Mouse (Mus musculus) heart, postnatal 0 days (tissue): Measurements from ENCODE around the gene Maob.

ENCODE experiments used
- CTCF ChIP-seq: IDR thresholded peaks from 2 replicates; pipeline ENCODE4 v1.5.1; 2016; ENCODE audit warnings: antibody characterized with exemption, control low read depth, low read depth
- EP300 ChIP-seq: IDR thresholded peaks from 2 replicates; pipeline ENCODE4 v1.6.1; 2016; ENCODE audit warnings: antibody characterized with exemption, low read depth

GRCm38 (mm10) chrX:16812080-16812479 lies 5.1 kb downstream of the Maob start:
- no peak for TF ChIP-seq CTCF
- no peak for TF ChIP-seq EP300
